Mouse (Mus musculus): Measurements from ENCODE around the gene Atad2b. TPM values are rescaled to one million over a fixed set of nuclear protein-coding genes. Genes with fewer than 3 reads are reported as not detected.
"Not testable (repeated sequence)": the region's sequence is repeated elsewhere in the genome, so short reads cannot be mapped to it uniquely, and the experiment has no call there.

Gene Atad2b
- total and polyA plus RNA-seq, 2 experiments from 2014 or later, result 4.9 to 18.2 TPM

DNA sequence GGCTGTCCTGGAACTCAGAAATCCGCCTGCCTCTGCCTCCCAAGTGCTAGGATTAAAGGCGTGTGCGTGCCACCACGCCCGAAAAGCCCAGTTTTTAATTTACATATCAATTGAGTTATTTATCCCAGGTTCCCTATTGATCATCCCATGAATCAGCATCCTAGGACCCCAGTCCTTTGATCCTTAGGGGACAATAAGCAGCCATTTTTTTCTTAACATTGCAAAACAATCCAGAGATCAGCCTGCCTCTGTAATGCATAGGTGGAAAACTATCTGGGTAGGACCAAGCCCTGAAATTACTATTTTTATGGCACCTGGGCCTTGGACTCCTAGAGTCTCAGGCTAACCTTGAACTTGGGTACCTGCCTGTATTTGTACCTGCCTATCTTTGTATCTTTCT lies 19.1 kb upstream of the Atad2b start:
- H3K36me3 ChIP-seq (replicated peaks; ENCODE audit: control insufficient read depth, insufficient read depth, low read length), result 0 out of 2 replicates have a peak, but pooled peaks cover 10% of the 10 kb centered on the region

DNA sequence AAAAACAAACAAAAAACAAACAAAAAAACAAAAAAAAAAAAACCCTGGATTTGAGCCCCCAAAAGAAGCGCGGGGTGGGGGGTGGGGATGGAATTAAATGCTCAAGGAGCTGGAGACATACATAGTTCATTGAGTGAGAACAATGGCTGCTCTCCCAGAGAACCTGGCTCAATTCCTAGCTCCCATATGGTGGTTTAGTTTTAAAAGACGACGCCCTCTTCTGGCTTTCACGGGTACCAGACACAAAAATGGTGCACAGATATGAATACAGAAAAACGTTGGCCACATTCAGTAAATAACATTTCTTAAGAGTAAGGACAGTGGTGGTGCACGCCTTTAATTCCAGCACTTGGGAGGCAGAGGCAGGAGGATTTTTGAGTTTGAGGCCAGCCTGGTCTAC lies 11.2 kb upstream of the Atad2b start:
- TF ChIP-seq EP300 (IDR thresholded peaks at IDR 0.05; ENCODE audit: low read depth), result no peak
- TF ChIP-seq CTCF (IDR thresholded peaks at IDR 0.05; ENCODE audit: low read depth), result no peak

More for the DNA sequence above, 19.1 kb upstream of the Atad2b start:
- Histone ChIP-seq H3K4me2 (ENCODE audit: low read depth, low read length) (no peak overlapping the region), H3K27me3 (ENCODE audit: control insufficient read depth, insufficient read depth, low read length) (no peaks in the 10 kb centered on the region), H3K4me1 (ENCODE audit: control insufficient read depth, insufficient read depth) (no peaks in the 10 kb centered on the region), H3K4me3 (ENCODE audit: low read depth, low read length) (no peak overlapping the region), H3K27ac (ENCODE audit: low read depth) (no peak overlapping the region), H3K9ac (replicated peaks; ENCODE audit: low read depth, low read length) (no peak overlapping the region), H3K9me3 (replicated peaks; ENCODE audit: control insufficient read depth, low read length) (no peaks in the 10 kb centered on the region)
- no peak for TF ChIP-seq EP300 (IDR thresholded peaks at IDR 0.05; ENCODE audit: low read depth)
- TF ChIP-seq CTCF (IDR thresholded peaks at IDR 0.05; ENCODE audit: low read depth), result no peak
- DNase-seq (ENCODE audit: low spot score) (no peak), ATAC-seq (ENCODE audit: insufficient read depth, low read depth) (no peak)
- 93% methylated on average over 5 of the region's 5 CpGs for WGBS

GRCm38 (mm10) chr12:4906476-4906875 lies 10.7 kb upstream of the Atad2b start:
- Histone ChIP-seq H3K36me3 (replicated peaks; ENCODE audit: control insufficient read depth, insufficient read depth, low read length) (no peaks in the 10 kb centered on the region), H3K4me3 (ENCODE audit: low read depth, low read length) (peak overlapping the region; percentile 83), H3K9me3 (replicated peaks; ENCODE audit: control insufficient read depth, low read length) (no peaks in the 10 kb centered on the region), H3K4me1 (ENCODE audit: control insufficient read depth, insufficient read depth) (no peaks in the 10 kb centered on the region), H3K27ac (ENCODE audit: low read depth) (peak overlapping the region; percentile 89; the same call in 1 of the 2 replicates), H3K4me2 (ENCODE audit: low read depth, low read length) (peak overlapping the region; percentile 88), H3K9ac (replicated peaks; ENCODE audit: low read depth, low read length) (peak overlapping the region; percentile 73), H3K27me3 (ENCODE audit: control insufficient read depth, insufficient read depth, low read length) (no peaks in the 10 kb centered on the region)
- TF ChIP-seq CTCF (IDR thresholded peaks at IDR 0.05; ENCODE audit: low read depth), result no peak
- TF ChIP-seq EP300 (IDR thresholded peaks at IDR 0.05; ENCODE audit: low read depth), result no peak
- ATAC-seq (ENCODE audit: insufficient read depth, low read depth) (no peak), DNase-seq (ENCODE audit: low spot score) (no peak)
- 47% methylated on average over 7 of the region's 7 CpGs for WGBS

More for the DNA sequence above, 11.2 kb upstream of the Atad2b start:
- no peak overlapping the region for H3K4me3 ChIP-seq (ENCODE audit: low read depth, low read length)
- no peaks in the 10 kb centered on the region for H3K9me3 ChIP-seq (replicated peaks; ENCODE audit: control insufficient read depth, low read length)
- H3K9ac ChIP-seq (replicated peaks; ENCODE audit: low read depth, low read length), result no peak overlapping the region
- ATAC-seq (ENCODE audit: insufficient read depth, low read depth), result no peak
- no peaks in the 10 kb centered on the region for H3K4me1 ChIP-seq (ENCODE audit: control insufficient read depth, insufficient read depth)
- H3K27me3 ChIP-seq (ENCODE audit: control insufficient read depth, insufficient read depth, low read length), result no peaks in the 10 kb centered on the region
- 79% methylated on average over 7 of the region's 7 CpGs for WGBS
- 0 out of 2 replicates have a peak, but pooled peaks cover 3% of the 10 kb centered on the region for H3K36me3 ChIP-seq (replicated peaks; ENCODE audit: control insufficient read depth, insufficient read depth, low read length)
- H3K27ac ChIP-seq (ENCODE audit: low read depth), result no peak overlapping the region
- peak overlapping the region; percentile 88; the same call in 1 of the 2 replicates for H3K4me2 ChIP-seq (ENCODE audit: low read depth, low read length)
- DNase-seq (ENCODE audit: low spot score), result no peak

DNA sequence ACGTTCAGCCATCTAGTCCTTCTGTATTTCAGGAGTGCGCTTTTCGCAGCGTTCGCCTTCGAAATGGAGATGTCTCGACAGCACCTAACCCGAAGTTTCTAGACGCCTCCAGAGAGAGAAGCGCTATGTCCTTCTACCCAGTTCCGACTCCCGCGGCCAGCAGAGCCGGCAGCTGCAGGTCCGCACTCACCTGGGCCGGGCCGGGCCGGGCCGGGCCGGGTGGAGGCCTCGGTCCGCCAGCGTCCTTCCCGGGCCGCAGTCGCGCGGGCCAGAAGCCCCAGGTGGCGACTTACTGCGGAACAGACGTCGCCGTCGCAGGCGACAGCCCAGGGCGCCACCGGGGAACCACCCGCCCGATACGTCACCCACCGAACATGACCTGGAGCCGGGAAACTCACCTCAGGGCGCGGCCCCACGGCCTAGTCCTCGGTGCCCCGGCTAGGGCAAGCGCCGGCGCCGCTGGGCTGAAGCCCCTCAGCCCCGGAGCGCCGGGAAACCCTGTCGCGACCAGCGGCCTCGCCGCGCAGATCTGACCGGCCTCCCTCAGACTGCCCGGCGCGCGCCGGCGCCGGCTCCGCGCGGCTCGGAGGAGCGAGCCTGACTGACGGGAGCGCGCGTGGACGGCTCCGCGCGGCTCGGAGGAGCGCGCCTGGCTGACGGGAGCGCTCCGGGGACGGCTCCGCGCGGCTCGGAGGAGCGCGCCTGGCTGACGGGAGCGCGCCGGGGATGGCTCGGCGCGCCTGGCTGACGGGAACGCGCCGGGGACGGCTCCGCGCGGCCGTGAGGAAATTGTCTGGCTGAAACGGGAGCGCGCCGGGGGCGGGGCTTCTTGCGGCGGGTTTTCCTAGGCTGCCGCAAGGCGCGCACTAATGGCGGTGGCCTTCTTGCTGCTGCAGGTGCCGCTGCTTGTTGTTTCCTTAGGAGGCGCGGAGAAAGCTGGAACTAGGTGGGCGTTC lies 9.9 kb upstream of the Atad2b start, which contains the start of gene Ubxn2a:
TSS of gene Ubxn2a (minus strand) at position 755 of the 956 bp plus-strand sequence.
- Histone ChIP-seq H3K27ac (ENCODE audit: low read depth) (peak within 1 kb of the TSS; percentile 89), H3K36me3 (replicated peaks; ENCODE audit: control insufficient read depth, insufficient read depth, low read length) (no peaks in the 10 kb centered on the region), H3K4me1 (ENCODE audit: control insufficient read depth, insufficient read depth) (no peaks in the 10 kb centered on the region), H3K9me3 (replicated peaks; ENCODE audit: control insufficient read depth, low read length) (no peaks in the 10 kb centered on the region), H3K27me3 (ENCODE audit: control insufficient read depth, insufficient read depth, low read length) (no peaks in the 10 kb centered on the region), H3K9ac (replicated peaks; ENCODE audit: low read depth, low read length) (peak within 1 kb of the TSS; percentile 73), H3K4me2 (ENCODE audit: low read depth, low read length) (peak within 1 kb of the TSS; percentile 88), H3K4me3 (ENCODE audit: low read depth, low read length) (peak within 1 kb of the TSS; percentile 83)
- under 1% methylated on average over 84 of the region's 125 CpGs for WGBS
- ATAC-seq (ENCODE audit: insufficient read depth, low read depth) (peak; percentile 95), DNase-seq (ENCODE audit: low spot score) (peak; percentile 87)
- TF ChIP-seq EP300 (IDR thresholded peaks at IDR 0.05; ENCODE audit: low read depth), result no peak; the same call in 1 of the 2 replicates

DNA sequence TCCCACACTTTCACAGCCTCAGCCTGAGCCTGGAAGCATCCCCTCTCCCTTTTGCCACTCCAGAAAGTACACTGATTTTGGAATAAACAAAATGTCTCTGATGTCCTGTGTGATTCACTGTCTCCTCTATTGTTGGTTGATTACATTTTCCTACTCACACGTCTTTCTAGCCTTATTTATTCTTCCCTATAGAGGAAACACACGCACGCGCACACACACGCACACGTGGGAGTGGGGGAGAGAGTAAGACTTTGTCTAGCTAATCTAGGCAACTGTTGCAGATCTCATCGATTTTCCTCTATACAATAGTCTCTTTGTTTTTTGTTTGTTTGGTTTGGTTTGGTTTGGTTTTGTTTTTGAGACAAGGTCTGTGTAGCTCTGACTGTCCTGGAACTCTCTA lies 8.8 kb upstream of the Atad2b start:
- H3K4me3 ChIP-seq (ENCODE audit: low read depth, low read length), result no peak overlapping the region
- no peaks in the 10 kb centered on the region for H3K36me3 ChIP-seq (replicated peaks; ENCODE audit: control insufficient read depth, insufficient read depth, low read length)
- no peaks in the 10 kb centered on the region for H3K4me1 ChIP-seq (ENCODE audit: control insufficient read depth, insufficient read depth)
- WGBS, result 85% methylated on average over 7 of the region's 7 CpGs
- TF ChIP-seq CTCF (IDR thresholded peaks at IDR 0.05; ENCODE audit: low read depth), result no peak
- TF ChIP-seq EP300 (IDR thresholded peaks at IDR 0.05; ENCODE audit: low read depth), result no peak
- H3K4me2 ChIP-seq (ENCODE audit: low read depth, low read length), result no peak overlapping the region
- ATAC-seq (ENCODE audit: insufficient read depth, low read depth) (no peak), DNase-seq (ENCODE audit: low spot score) (no peak)
- no peak overlapping the region for H3K9ac ChIP-seq (replicated peaks; ENCODE audit: low read depth, low read length)
- H3K27me3 ChIP-seq (ENCODE audit: control insufficient read depth, insufficient read depth, low read length), result no peaks in the 10 kb centered on the region
- H3K9me3 ChIP-seq (replicated peaks; ENCODE audit: control insufficient read depth, low read length), result no peaks in the 10 kb centered on the region
- H3K27ac ChIP-seq (ENCODE audit: low read depth), result no peak overlapping the region

- not testable (repeated sequence) for H3K4me2 ChIP-seq (ENCODE audit: low read depth, low read length); H3K27me3 ChIP-seq (ENCODE audit: control insufficient read depth, insufficient read depth, low read length); H3K9ac ChIP-seq (replicated peaks; ENCODE audit: low read depth, low read length); ATAC-seq (ENCODE audit: insufficient read depth, low read depth); H3K4me1 ChIP-seq (ENCODE audit: control insufficient read depth, insufficient read depth); H3K4me3 ChIP-seq (ENCODE audit: low read depth, low read length); H3K27ac ChIP-seq (ENCODE audit: low read depth); DNase-seq (ENCODE audit: low spot score); H3K9me3 ChIP-seq (replicated peaks; ENCODE audit: control insufficient read depth, low read length); H3K36me3 ChIP-seq (replicated peaks; ENCODE audit: control insufficient read depth, insufficient read depth, low read length)
- 68% methylated on average over 1 of the region's 1 CpGs for WGBS
Observed at GRCm38 (mm10) chr12:4910496-4910895, 6.7 kb upstream of the Atad2b start.
